Mouse (Mus musculus) hindbrain, embryonic 12.5 days (tissue): ENCODE measurements around the gene Pfn1. TPM values are rescaled to one million over a fixed set of nuclear protein-coding genes. Genes with fewer than 3 reads are reported as not detected.

ENCODE experiments used
- ATAC-seq: fragments of 200-750 bp; cut with Nextera tagmentation; 2 replicates; pipeline ENCODE4 v1.8.0; 2017; ENCODE audit warnings: moderate TSS enrichment; ENCODE audit not compliant: low FRiP score
- H3K27ac ChIP-seq: fragments of 300-500 bp; sonication (generic); 2 replicates; pipeline ENCODE4 v1.5.1; 2016; ENCODE audit warnings: mild to moderate bottlenecking
- H3K27me3 ChIP-seq: fragments of 300-500 bp; sonication (generic); 2 replicates; pipeline ENCODE4 v1.6.1; 2016; ENCODE audit warnings: mild to moderate bottlenecking
- H3K36me3 ChIP-seq: fragments of 300-500 bp; sonication (generic); 2 replicates; pipeline ENCODE4 v1.6.1; 2016; ENCODE audit warnings: mild to moderate bottlenecking
- H3K4me1 ChIP-seq: fragments of 300-500 bp; sonication (generic); 2 replicates; pipeline ENCODE4 v1.6.1; 2016
- H3K4me2 ChIP-seq: fragments of 300-500 bp; sonication (generic); replicated peaks from 2 replicates; pipeline ENCODE4 v1.6.1; 2016; ENCODE audit warnings: mild to moderate bottlenecking
- H3K4me3 ChIP-seq: fragments of 300-500 bp; sonication (generic); 2 replicates; pipeline ENCODE4 v1.5.1; 2016; ENCODE audit warnings: mild to moderate bottlenecking
- H3K9ac ChIP-seq: fragments of 300-500 bp; sonication (generic); 2 replicates; pipeline ENCODE4 v1.6.1; 2016; ENCODE audit warnings: mild to moderate bottlenecking, moderate library complexity
- H3K9me3 ChIP-seq: fragments of 300-500 bp; sonication (generic); replicated peaks from 2 replicates; pipeline ENCODE4 v1.6.1; 2016; ENCODE audit warnings: mild to moderate bottlenecking
- WGBS: fragments of 180-500 bp; shearing (Covaris S2); methylation state at CpG from one replicate; pipeline ENCODE4 v1.1.7; 2016; 5-methylcytosine and 5-hydroxymethylcytosine counted together
- polyA plus RNA-seq: library from polyadenylated mRNA; unstranded; fragments of >200 nt; fragmentation: Nextera tagmentation; extraction: Ambion mirVana; gene quantifications from 2 replicates; pipeline ENCODE4 v1.2.1, GENCODE M21; 2016

Gene Pfn1
- polyA plus RNA-seq, 1 experiment from 2014 or later: 1,190 TPM

GRCm38 (mm10) chr11:70670483-70670882, 16.0 kb upstream of the Pfn1 start:
- Histone ChIP-seq H3K9ac (peak overlapping the region; percentile 80), H3K27ac (peak overlapping the region; percentile 97), H3K4me2 (peak overlapping the region; percentile 85), H3K4me3 (peak overlapping the region; percentile 57), H3K27me3 (no peaks in the 10 kb centered on the region), H3K9me3 (no peaks in the 10 kb centered on the region), H3K4me1 (peaks cover 27% of the 10 kb centered on the region), H3K36me3 (peaks cover 28% of the 10 kb centered on the region)
- no peak for ATAC-seq
- WGBS: 43% methylated on average over 14 of the region's 14 CpGs

- peak; percentile 42 for ATAC-seq
- Histone ChIP-seq H3K27me3 (no peaks in the 10 kb centered on the region), H3K4me1 (peaks cover 27% of the 10 kb centered on the region), H3K36me3 (peaks cover 29% of the 10 kb centered on the region), H3K4me3 (peak overlapping the region; percentile 57), H3K4me2 (peak overlapping the region; percentile 85), H3K9me3 (no peaks in the 10 kb centered on the region), H3K27ac (peak overlapping the region; percentile 97), H3K9ac (peak overlapping the region; percentile 80)
- WGBS: under 1% methylated on average over 30 of the region's 31 CpGs
Measured at GRCm38 (mm10) chr11:70669582-70670345, 15.3 kb upstream of the Pfn1 start.

- peak; percentile 98 for ATAC-seq
- peak within 1 kb of the TSS; percentile 97 for H3K27ac ChIP-seq
- under 1% methylated on average over 43 of the region's 44 CpGs for WGBS
- H3K27me3 ChIP-seq: no peaks in the 10 kb centered on the region
- H3K4me3 ChIP-seq: peak within 1 kb of the TSS; percentile 57
- H3K4me1 ChIP-seq: peaks cover 27% of the 10 kb centered on the region
- peak within 1 kb of the TSS; percentile 80 for H3K9ac ChIP-seq
- peak within 1 kb of the TSS; percentile 85 for H3K4me2 ChIP-seq
- H3K9me3 ChIP-seq: no peaks in the 10 kb centered on the region
- H3K36me3 ChIP-seq: peaks cover 31% of the 10 kb centered on the region
Measured at GRCm38 (mm10) chr11:70668771-70669505, 14.5 kb upstream of the Pfn1 start, which contains the start of gene Spag7. TSS of gene Spag7 (minus strand) at chr11:70669416.

- 4% methylated on average over 15 of the region's 15 CpGs for WGBS
- peak overlapping the region; percentile 57 for H3K4me3 ChIP-seq
- no peaks in the 10 kb centered on the region for H3K27me3 ChIP-seq
- peak overlapping the region; percentile 97 for H3K27ac ChIP-seq
- peaks cover 33% of the 10 kb centered on the region for H3K36me3 ChIP-seq
- H3K9me3 ChIP-seq: no peaks in the 10 kb centered on the region
- peak overlapping the region; percentile 63 for H3K9ac ChIP-seq
- peak; percentile 53 for ATAC-seq
- peak overlapping the region; percentile 76 for H3K4me2 ChIP-seq
- H3K4me1 ChIP-seq: peaks cover 27% of the 10 kb centered on the region
Measured at GRCm38 (mm10) chr11:70668335-70668770, 13.9 kb upstream of the Pfn1 start.

GRCm38 (mm10) chr11:70667271-70668150, 13.1 kb upstream of the Pfn1 start:
- no peak for ATAC-seq
- Histone ChIP-seq H3K27ac (peak overlapping the region; percentile 97), H3K4me3 (peak overlapping the region; percentile 57), H3K4me1 (peaks cover 27% of the 10 kb centered on the region), H3K27me3 (no peaks in the 10 kb centered on the region), H3K9me3 (no peaks in the 10 kb centered on the region), H3K9ac (peak overlapping the region; percentile 63), H3K4me2 (peak overlapping the region; percentile 76), H3K36me3 (peaks cover 42% of the 10 kb centered on the region)
- 70% methylated on average over 14 of the region's 14 CpGs for WGBS

GRCm38 (mm10) chr11:70666687-70667086, 12.2 kb upstream of the Pfn1 start:
- no peak overlapping the region for H3K4me3 ChIP-seq
- H3K27me3 ChIP-seq: no peaks in the 10 kb centered on the region
- H3K27ac ChIP-seq: no peak overlapping the region
- ATAC-seq: no peak
- H3K9ac ChIP-seq: no peak overlapping the region
- no peak overlapping the region for H3K4me2 ChIP-seq
- H3K4me1 ChIP-seq: peaks cover 27% of the 10 kb centered on the region
- H3K36me3 ChIP-seq: peaks cover 48% of the 10 kb centered on the region
- H3K9me3 ChIP-seq: no peaks in the 10 kb centered on the region
- 93% methylated on average over 8 of the region's 8 CpGs for WGBS

- no peak overlapping the region for H3K4me3 ChIP-seq
- H3K27me3 ChIP-seq: no peaks in the 10 kb centered on the region
- ATAC-seq: no peak
- H3K36me3 ChIP-seq: peaks cover 53% of the 10 kb centered on the region
- H3K4me2 ChIP-seq: no peak overlapping the region
- peaks cover 12% of the 10 kb centered on the region for H3K4me1 ChIP-seq
- 92% methylated on average over 9 of the region's 9 CpGs for WGBS
- no peak overlapping the region for H3K9ac ChIP-seq
- no peak overlapping the region for H3K27ac ChIP-seq
- no peaks in the 10 kb centered on the region for H3K9me3 ChIP-seq
Measured at GRCm38 (mm10) chr11:70664741-70665140, 10.3 kb upstream of the Pfn1 start.

- Histone ChIP-seq H3K9me3 (no peaks in the 10 kb centered on the region), H3K4me3 (no peak overlapping the region), H3K27me3 (no peaks in the 10 kb centered on the region), H3K9ac (no peak overlapping the region), H3K36me3 (peaks cover 54% of the 10 kb centered on the region), H3K4me1 (peaks cover 12% of the 10 kb centered on the region), H3K27ac (no peak overlapping the region), H3K4me2 (no peak overlapping the region)
- WGBS: 92% methylated on average over 6 of the region's 6 CpGs
- no peak for ATAC-seq
Measured at GRCm38 (mm10) chr11:70663957-70664356, 9.5 kb upstream of the Pfn1 start.

GRCm38 (mm10) chr11:70663101-70663500, 8.7 kb upstream of the Pfn1 start:
- 93% methylated on average over 8 of the region's 8 CpGs for WGBS
- H3K36me3 ChIP-seq: peaks cover 54% of the 10 kb centered on the region
- no peaks in the 10 kb centered on the region for H3K27me3 ChIP-seq
- ATAC-seq: no peak
- H3K9me3 ChIP-seq: no peaks in the 10 kb centered on the region
- no peak overlapping the region for H3K27ac ChIP-seq
- no peak overlapping the region for H3K4me2 ChIP-seq
- H3K4me1 ChIP-seq: peaks cover 10% of the 10 kb centered on the region
- no peak overlapping the region for H3K9ac ChIP-seq
- H3K4me3 ChIP-seq: no peak overlapping the region

- peaks cover 47% of the 10 kb centered on the region for H3K36me3 ChIP-seq
- 93% methylated on average over 8 of the region's 8 CpGs for WGBS
- ATAC-seq: no peak
Measured at GRCm38 (mm10) chr11:70660571-70660970, 6.1 kb upstream of the Pfn1 start.

GRCm38 (mm10) chr11:70658942-70659341, 4.5 kb upstream of the Pfn1 start:
- Histone ChIP-seq H3K36me3 (peaks cover 32% of the 10 kb centered on the region), H3K4me1 (peaks cover 23% of the 10 kb centered on the region), H3K9ac (no peak overlapping the region), H3K9me3 (no peaks in the 10 kb centered on the region), H3K27ac (no peak overlapping the region), H3K4me2 (no peak overlapping the region), H3K4me3 (no peak overlapping the region), H3K27me3 (no peaks in the 10 kb centered on the region)
- WGBS: 75% methylated on average over 8 of the region's 8 CpGs
- no peak for ATAC-seq

More at GRCm38 (mm10) chr11:70660571-70660970, 6.1 kb upstream of the Pfn1 start:
- no peak overlapping the region for H3K4me2 ChIP-seq
- no peaks in the 10 kb centered on the region for H3K27me3 ChIP-seq
- H3K27ac ChIP-seq: peak overlapping the region; percentile 35; the same call in 1 of the 2 replicates
- peaks cover 19% of the 10 kb centered on the region for H3K4me1 ChIP-seq
- no peak overlapping the region for H3K4me3 ChIP-seq
- no peaks in the 10 kb centered on the region for H3K9me3 ChIP-seq
- no peak overlapping the region for H3K9ac ChIP-seq
